Mouse (Mus musculus): ENCODE data around the gene Otos. TPM values are rescaled to one million over a fixed set of nuclear protein-coding genes. Genes with fewer than 3 reads are reported as not detected.

Gene Otos
- polyA plus RNA-seq, 1 experiment = not detected

DNA sequence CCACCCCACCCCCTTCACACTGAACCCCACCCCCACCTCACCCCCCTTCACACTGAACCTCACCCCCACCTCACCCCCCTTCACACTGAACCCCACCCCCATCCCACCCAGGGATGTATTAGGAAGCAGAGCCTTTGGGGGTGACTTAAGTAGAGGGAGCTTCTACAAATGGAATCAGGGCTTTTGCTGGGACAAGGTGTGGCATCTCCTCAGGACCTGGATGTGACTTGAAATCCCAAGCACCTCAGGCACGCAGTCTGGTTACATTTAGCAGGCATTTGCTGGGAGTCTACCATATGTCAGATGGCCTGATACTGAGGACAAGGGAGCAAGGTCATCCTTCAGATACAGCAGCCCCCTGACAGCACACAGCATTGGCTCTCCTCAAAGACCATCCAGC is 14.1 kb downstream of the Otos start:
- peaks cover 18% of the 10 kb centered on the region for H3K36me3 ChIP-seq (ENCODE audit: control insufficient read depth, insufficient read depth)
- H3ac ChIP-seq (ENCODE audit: control insufficient read depth, insufficient read length, low read depth) = no peak overlapping the region
- peaks cover 16% of the 10 kb centered on the region for H3K79me2 ChIP-seq (ENCODE audit: control insufficient read depth, insufficient read depth)
- TF ChIP-seq CTCF (IDR thresholded peaks at IDR 0.05; ENCODE audit: control insufficient read depth, insufficient read depth, insufficient read length) (no peak), MAX (IDR thresholded peaks at IDR 0.05) (no peak), CEBPB (IDR thresholded peaks at IDR 0.05; ENCODE audit: low read depth) (no peak), MYOD1 (IDR thresholded peaks at IDR 0.05; ENCODE audit: control insufficient read depth, insufficient read length, low read depth) (no peak), FOSL1 (IDR thresholded peaks at IDR 0.05; ENCODE audit: insufficient read depth, low read length, poor library complexity, severe bottlenecking) (no peak), USF1 (IDR thresholded peaks at IDR 0.05; ENCODE audit: low read depth) (no peak), MYOG (IDR thresholded peaks at IDR 0.05; ENCODE audit: control insufficient read depth, extremely low read depth, insufficient read length) (no peak)
- H3K4me3 ChIP-seq (ENCODE audit: insufficient read depth, poor library complexity, severe bottlenecking) = no peak overlapping the region
- no peaks in the 10 kb centered on the region for H3K27me3 ChIP-seq (ENCODE audit: control insufficient read depth, insufficient read depth, insufficient read length)
- peaks cover 2% of the 10 kb centered on the region for H3K79me3 ChIP-seq (ENCODE audit: low read depth)

DNA sequence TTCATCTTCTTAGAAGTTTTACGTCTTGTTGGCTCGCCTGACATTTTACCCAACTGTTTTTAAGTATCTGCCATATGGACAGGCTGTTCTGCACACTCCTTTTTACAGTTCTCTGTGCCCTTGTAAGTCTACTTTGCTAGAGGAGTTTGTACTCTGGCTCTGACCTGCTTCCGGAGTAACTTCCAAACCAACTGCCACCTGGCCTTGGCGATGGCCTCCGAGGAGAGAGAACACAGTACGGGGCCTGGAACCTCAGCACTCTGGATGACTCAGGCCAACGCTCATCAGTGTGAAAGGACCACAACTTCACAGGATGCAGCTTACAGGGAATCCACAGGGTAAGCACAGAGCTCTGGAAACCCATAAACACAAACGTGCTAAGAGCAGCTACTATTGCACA is 14.9 kb downstream of the Otos start:
- no peak overlapping the region for H3K4me3 ChIP-seq (ENCODE audit: insufficient read depth, poor library complexity, severe bottlenecking)
- peaks cover 10% of the 10 kb centered on the region for H3K36me3 ChIP-seq (ENCODE audit: control insufficient read depth, insufficient read depth)
- H3K79me2 ChIP-seq (ENCODE audit: control insufficient read depth, insufficient read depth) = peaks cover 7% of the 10 kb centered on the region
- H3ac ChIP-seq (ENCODE audit: control insufficient read depth, insufficient read length, low read depth) = no peak overlapping the region
- no peaks in the 10 kb centered on the region for H3K79me3 ChIP-seq (ENCODE audit: low read depth)
- TF ChIP-seq USF1 (IDR thresholded peaks at IDR 0.05; ENCODE audit: low read depth) (no peak), CTCF (IDR thresholded peaks at IDR 0.05; ENCODE audit: control insufficient read depth, insufficient read depth, insufficient read length) (no peak), MAX (IDR thresholded peaks at IDR 0.05) (no peak), MYOG (IDR thresholded peaks at IDR 0.05; ENCODE audit: control insufficient read depth, extremely low read depth, insufficient read length) (no peak), CEBPB (IDR thresholded peaks at IDR 0.05; ENCODE audit: low read depth) (no peak), FOSL1 (IDR thresholded peaks at IDR 0.05; ENCODE audit: insufficient read depth, low read length, poor library complexity, severe bottlenecking) (no peak), MYOD1 (IDR thresholded peaks at IDR 0.05; ENCODE audit: control insufficient read depth, insufficient read length, low read depth) (no peak)
- H3K27me3 ChIP-seq (ENCODE audit: control insufficient read depth, insufficient read depth, insufficient read length) = no peaks in the 10 kb centered on the region

GRCm38 (mm10) chr1:92632948-92633347 is 15.7 kb downstream of the Otos start:
- Histone ChIP-seq H3K4me3 (ENCODE audit: insufficient read depth, poor library complexity, severe bottlenecking) (no peak overlapping the region), H3K36me3 (ENCODE audit: control insufficient read depth, insufficient read depth) (peaks cover 8% of the 10 kb centered on the region), H3ac (ENCODE audit: control insufficient read depth, insufficient read length, low read depth) (no peak overlapping the region), H3K27me3 (ENCODE audit: control insufficient read depth, insufficient read depth, insufficient read length) (no peaks in the 10 kb centered on the region), H3K79me2 (ENCODE audit: control insufficient read depth, insufficient read depth) (no peaks in the 10 kb centered on the region), H3K79me3 (ENCODE audit: low read depth) (no peaks in the 10 kb centered on the region)
- no peak for TF ChIP-seq FOSL1 (IDR thresholded peaks at IDR 0.05; ENCODE audit: insufficient read depth, low read length, poor library complexity, severe bottlenecking)
- no peak for TF ChIP-seq MYOG (IDR thresholded peaks at IDR 0.05; ENCODE audit: control insufficient read depth, extremely low read depth, insufficient read length)
- TF ChIP-seq USF1 (IDR thresholded peaks at IDR 0.05; ENCODE audit: low read depth) = no peak
- TF ChIP-seq CEBPB (IDR thresholded peaks at IDR 0.05; ENCODE audit: low read depth) = no peak
- TF ChIP-seq MAX (IDR thresholded peaks at IDR 0.05) = no peak
- no peak for TF ChIP-seq MYOD1 (IDR thresholded peaks at IDR 0.05; ENCODE audit: control insufficient read depth, insufficient read length, low read depth)
- no peak for TF ChIP-seq CTCF (IDR thresholded peaks at IDR 0.05; ENCODE audit: control insufficient read depth, insufficient read depth, insufficient read length)

DNA sequence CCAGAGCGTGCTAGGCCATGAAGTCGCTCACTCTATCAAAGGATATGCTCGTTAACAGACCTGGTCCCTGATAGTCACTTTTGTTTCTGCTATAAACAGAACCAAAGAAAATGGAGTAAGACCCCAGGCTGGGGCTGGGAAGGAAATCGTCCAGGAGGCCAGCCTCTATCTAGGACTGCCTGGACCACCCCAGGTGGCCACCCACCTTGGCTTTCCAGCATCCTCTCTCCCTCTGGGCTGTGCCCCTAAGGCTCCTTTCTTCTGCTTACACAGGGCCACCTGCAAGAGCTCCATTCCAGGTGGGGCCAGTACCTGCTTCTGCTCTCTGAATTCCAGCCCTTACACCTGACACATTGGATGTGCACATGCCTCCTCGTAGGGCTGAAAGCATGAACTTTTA is 16.4 kb downstream of the Otos start:
- no peak overlapping the region for H3ac ChIP-seq (ENCODE audit: control insufficient read depth, insufficient read length, low read depth)

GRCm38 (mm10) chr1:92628227-92628626 is 20.4 kb downstream of the Otos start:
- Histone ChIP-seq H3K79me2 (ENCODE audit: control insufficient read depth, insufficient read depth) (no peaks in the 10 kb centered on the region), H3K36me3 (ENCODE audit: control insufficient read depth, insufficient read depth) (no peaks in the 10 kb centered on the region), H3K79me3 (ENCODE audit: low read depth) (no peaks in the 10 kb centered on the region), H3ac (ENCODE audit: control insufficient read depth, insufficient read length, low read depth) (no peak overlapping the region), H3K4me3 (ENCODE audit: insufficient read depth, poor library complexity, severe bottlenecking) (no peak overlapping the region), H3K27me3 (ENCODE audit: control insufficient read depth, insufficient read depth, insufficient read length) (no peaks in the 10 kb centered on the region)
- no peak for TF ChIP-seq CTCF (IDR thresholded peaks at IDR 0.05; ENCODE audit: control insufficient read depth, insufficient read depth, insufficient read length)
- TF ChIP-seq MYOG (IDR thresholded peaks at IDR 0.05; ENCODE audit: control insufficient read depth, extremely low read depth, insufficient read length) = no peak
- no peak for TF ChIP-seq USF1 (IDR thresholded peaks at IDR 0.05; ENCODE audit: low read depth)
- no peak for TF ChIP-seq FOSL1 (IDR thresholded peaks at IDR 0.05; ENCODE audit: insufficient read depth, low read length, poor library complexity, severe bottlenecking)
- TF ChIP-seq CEBPB (IDR thresholded peaks at IDR 0.05; ENCODE audit: low read depth) = no peak

More for the DNA sequence above, 16.4 kb downstream of the Otos start:
- peaks cover 7% of the 10 kb centered on the region for H3K36me3 ChIP-seq (ENCODE audit: control insufficient read depth, insufficient read depth)
- no peak overlapping the region for H3K4me3 ChIP-seq (ENCODE audit: insufficient read depth, poor library complexity, severe bottlenecking)
- no peaks in the 10 kb centered on the region for H3K79me2 ChIP-seq (ENCODE audit: control insufficient read depth, insufficient read depth)
- H3K27me3 ChIP-seq (ENCODE audit: control insufficient read depth, insufficient read depth, insufficient read length) = no peaks in the 10 kb centered on the region
- TF ChIP-seq MAX (IDR thresholded peaks at IDR 0.05) (no peak), CTCF (IDR thresholded peaks at IDR 0.05; ENCODE audit: control insufficient read depth, insufficient read depth, insufficient read length) (no peak), MYOD1 (IDR thresholded peaks at IDR 0.05; ENCODE audit: control insufficient read depth, insufficient read length, low read depth) (no peak), CEBPB (IDR thresholded peaks at IDR 0.05; ENCODE audit: low read depth) (no peak), USF1 (IDR thresholded peaks at IDR 0.05; ENCODE audit: low read depth) (no peak), MYOG (IDR thresholded peaks at IDR 0.05; ENCODE audit: control insufficient read depth, extremely low read depth, insufficient read length) (no peak), FOSL1 (IDR thresholded peaks at IDR 0.05; ENCODE audit: insufficient read depth, low read length, poor library complexity, severe bottlenecking) (no peak)
- H3K79me3 ChIP-seq (ENCODE audit: low read depth) = no peaks in the 10 kb centered on the region

DNA sequence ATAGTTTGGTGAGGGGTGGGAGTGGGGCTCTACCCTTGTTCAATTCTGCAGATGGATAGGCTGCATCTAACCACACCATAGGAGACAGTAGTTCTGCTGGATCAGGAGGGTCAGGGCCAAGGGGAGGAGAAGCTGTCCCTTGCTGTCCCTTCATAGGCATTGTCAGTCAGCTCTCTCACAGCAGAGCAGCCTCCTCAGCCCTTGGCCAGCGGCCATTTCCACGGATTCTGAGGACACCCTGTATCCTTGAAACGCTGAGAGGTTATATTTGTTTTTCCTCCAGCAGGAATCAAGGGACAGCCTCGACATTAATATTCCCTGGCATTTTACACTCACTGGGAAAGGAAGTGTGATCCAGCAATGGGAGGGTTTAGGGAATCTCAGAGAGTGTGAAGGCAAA is 30.3 kb downstream of the Otos start:
- no peaks in the 10 kb centered on the region for H3K27me3 ChIP-seq (ENCODE audit: control insufficient read depth, insufficient read depth, insufficient read length)
- TF ChIP-seq CTCF (IDR thresholded peaks at IDR 0.05; ENCODE audit: control insufficient read depth, insufficient read depth, insufficient read length) = no peak
- no peak for TF ChIP-seq USF1 (IDR thresholded peaks at IDR 0.05; ENCODE audit: low read depth)
- TF ChIP-seq MYOD1 (IDR thresholded peaks at IDR 0.05; ENCODE audit: control insufficient read depth, insufficient read length, low read depth) = no peak
- TF ChIP-seq MYOG (IDR thresholded peaks at IDR 0.05; ENCODE audit: control insufficient read depth, extremely low read depth, insufficient read length) = no peak
- TF ChIP-seq CEBPB (IDR thresholded peaks at IDR 0.05; ENCODE audit: low read depth) = no peak
- TF ChIP-seq MAX (IDR thresholded peaks at IDR 0.05) = no peak
- TF ChIP-seq FOSL1 (IDR thresholded peaks at IDR 0.05; ENCODE audit: insufficient read depth, low read length, poor library complexity, severe bottlenecking) = no peak
- no peak overlapping the region for H3ac ChIP-seq (ENCODE audit: control insufficient read depth, insufficient read length, low read depth)
- no peaks in the 10 kb centered on the region for H3K79me3 ChIP-seq (ENCODE audit: low read depth)
- no peaks in the 10 kb centered on the region for H3K79me2 ChIP-seq (ENCODE audit: control insufficient read depth, insufficient read depth)
- H3K36me3 ChIP-seq (ENCODE audit: control insufficient read depth, insufficient read depth) = no peaks in the 10 kb centered on the region
- no peak overlapping the region for H3K4me3 ChIP-seq (ENCODE audit: insufficient read depth, poor library complexity, severe bottlenecking)
